Mouse (Mus musculus): ENCODE data around the gene Rars2. TPM values are rescaled to one million over a fixed set of nuclear protein-coding genes. Genes with fewer than 3 reads are reported as not detected.

Gene Rars2
- 10 to 100 TPM in 1 of 2 experiments, 1 to 10 TPM in 1; 9.8 to 10.3 TPM for total RNA-seq (2023)

GRCm38 (mm10) chr4:34614630-34615094 lies at the start of gene Rars2, which contains the start of gene Orc3:
Rars2 (plus strand) TSS chr4:34614957.
Orc3 (minus strand) TSS chr4:34614944.

GRCm38 (mm10) chr4:34686874-34687567 lies 72.3 kb downstream of the Rars2 start, which contains the start of gene Slc35a1:
Slc35a1 (minus strand) TSS chr4:34687438.

Other genes with a start within 250 kb of the Rars2 start
- gene Akirin2, start 64.0 kb upstream of the Rars2 start, total RNA-seq (2023), result 10 to 100 TPM; 43.5 to 44.6 TPM
- 10 to 100 TPM; 39.8 to 47.0 TPM for gene Orc3, start within 50 bp of the Rars2 start, total RNA-seq (2023)
- 1 to 10 TPM; 8.1 to 8.2 TPM for gene Slc35a1, start 72.5 kb downstream of the Rars2 start, total RNA-seq (2023)
- not detected for gene Cfap206, start 115.2 kb downstream of the Rars2 start, total RNA-seq (2023)
- gene Gm136, start 141.3 kb downstream of the Rars2 start, total RNA-seq (2023), result not detected
- gene Smim8, start 163.5 kb downstream of the Rars2 start, total RNA-seq (2023), result 1 to 10 TPM; 7.9 to 9.0 TPM